Mouse (Mus musculus): ENCODE results near the gene Ppt2.

DNA sequence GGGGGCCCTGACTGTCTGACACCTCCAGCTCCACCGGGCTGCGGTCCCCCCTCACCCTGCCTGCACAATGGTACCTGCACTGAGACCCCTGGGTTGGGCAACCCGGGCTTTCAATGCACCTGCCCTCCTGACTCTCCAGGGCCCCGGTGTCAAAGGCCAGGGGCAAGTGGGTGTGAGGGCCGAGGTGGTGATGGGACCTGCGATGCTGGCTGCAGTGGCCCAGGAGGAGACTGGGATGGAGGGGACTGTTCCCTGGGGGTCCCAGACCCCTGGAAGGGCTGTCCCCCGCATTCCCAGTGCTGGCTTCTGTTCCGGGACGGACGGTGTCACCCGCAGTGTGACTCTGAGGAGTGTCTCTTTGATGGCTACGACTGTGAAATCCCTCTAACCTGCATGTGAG lies 45.8 kb downstream of the Ppt2 start:
- TF ChIP-seq CTCF (IDR thresholded peaks at IDR 0.05; ENCODE audit: low read depth, low read length) (no peak), TAL1 (conservative IDR thresholded peaks at IDR 0.05; ENCODE audit: low read depth, low read length) (no peak), GATA1 (IDR thresholded peaks at IDR 0.05; ENCODE audit: borderline replicate concordance, low read length) (no peak), GATA2 (IDR thresholded peaks at IDR 0.05; ENCODE audit: borderline replicate concordance, low read depth, low read length) (no peak)
